Mouse (Mus musculus): ENCODE data around the gene Nrm. TPM values are rescaled to one million over a fixed set of nuclear protein-coding genes. Genes with fewer than 3 reads are reported as not detected.

Gene Nrm
- polyA plus RNA-seq, 1 experiment from 2014 or later = 22.6 TPM

GRCm38 (mm10) chr17:35822564-35822963 is 38.6 kb upstream of the Nrm start:
- Histone ChIP-seq H3K4me3 (peak overlapping the region; percentile 81), H3K4me1 (replicated peaks) (peaks cover 33% of the 10 kb centered on the region), H3K27ac (replicated peaks) (peak overlapping the region; percentile 88), H3K9ac (peak overlapping the region; percentile 67), H3K9me3 (no peaks in the 10 kb centered on the region), H3K4me2 (peak overlapping the region; percentile 95), H3K27me3 (peaks cover 13% of the 10 kb centered on the region), H3K36me3 (peaks cover 22% of the 10 kb centered on the region)
- peak; percentile 37; the same call in 1 of the 2 replicates for ATAC-seq (ENCODE audit: low FRiP score, low read depth)
- WGBS = 3% methylated on average over 11 of the region's 11 CpGs

- H3K27me3 ChIP-seq = peaks cover 13% of the 10 kb centered on the region
- peak; percentile 93 for ATAC-seq (ENCODE audit: low FRiP score, low read depth)
- H3K9me3 ChIP-seq = no peaks in the 10 kb centered on the region
- peaks cover 28% of the 10 kb centered on the region for H3K36me3 ChIP-seq
- peak within 1 kb of the TSS; percentile 81 for H3K4me3 ChIP-seq
- H3K4me2 ChIP-seq = peak within 1 kb of the TSS; percentile 95
- peak within 1 kb of the TSS; percentile 67 for H3K9ac ChIP-seq
- H3K4me1 ChIP-seq (replicated peaks) = peaks cover 33% of the 10 kb centered on the region
- WGBS = under 1% methylated on average over 39 of the region's 47 CpGs
- peak within 1 kb of the TSS; percentile 88 for H3K27ac ChIP-seq (replicated peaks)
Observed at GRCm38 (mm10) chr17:35822964-35823937, 37.9 kb upstream of the Nrm start, which contains the start of gene Flot1. Flot1 (plus strand) TSS chr17:35823230.

GRCm38 (mm10) chr17:35824402-35824801 is 36.7 kb upstream of the Nrm start:
- H3K27ac ChIP-seq (replicated peaks) = no peak overlapping the region
- no peak overlapping the region for H3K9ac ChIP-seq
- H3K36me3 ChIP-seq = peaks cover 33% of the 10 kb centered on the region
- H3K27me3 ChIP-seq = peaks cover 11% of the 10 kb centered on the region
- ATAC-seq (ENCODE audit: low FRiP score, low read depth) = no peak
- 72% methylated on average over 7 of the region's 7 CpGs for WGBS
- H3K9me3 ChIP-seq = no peaks in the 10 kb centered on the region
- peak overlapping the region; percentile 81 for H3K4me3 ChIP-seq
- peaks cover 33% of the 10 kb centered on the region for H3K4me1 ChIP-seq (replicated peaks)
- H3K4me2 ChIP-seq = peak overlapping the region; percentile 95

- Histone ChIP-seq H3K4me1 (replicated peaks) (peaks cover 40% of the 10 kb centered on the region), H3K9me3 (no peaks in the 10 kb centered on the region), H3K27ac (replicated peaks) (no peak overlapping the region), H3K27me3 (0 out of 2 replicates have a peak, but pooled peaks cover 5% of the 10 kb centered on the region), H3K4me2 (no peak overlapping the region), H3K4me3 (no peak overlapping the region), H3K9ac (no peak overlapping the region), H3K36me3 (peaks cover 33% of the 10 kb centered on the region)
- 94% methylated on average over 13 of the region's 13 CpGs for WGBS
- ATAC-seq (ENCODE audit: low FRiP score, low read depth) = no peak
Observed at GRCm38 (mm10) chr17:35825109-35825850, 35.8 kb upstream of the Nrm start.

GRCm38 (mm10) chr17:35829737-35830136 is 31.4 kb upstream of the Nrm start:
- Histone ChIP-seq H3K9me3 (no peaks in the 10 kb centered on the region), H3K9ac (no peak overlapping the region), H3K27ac (replicated peaks) (no peak overlapping the region), H3K4me1 (replicated peaks) (peaks cover 29% of the 10 kb centered on the region), H3K4me3 (0 out of 2 replicates have a peak overlapping the region, but pooled peaks have one; percentile 0), H3K27me3 (no peaks in the 10 kb centered on the region), H3K36me3 (peaks cover 57% of the 10 kb centered on the region), H3K4me2 (no peak overlapping the region; the same call in 1 of the 2 replicates)
- ATAC-seq (ENCODE audit: low FRiP score, low read depth) = 0 out of 2 replicates have a peak, but pooled peaks have one; percentile 36
- WGBS = 7% methylated on average over 21 of the region's 21 CpGs

GRCm38 (mm10) chr17:35832400-35833238 is 28.5 kb upstream of the Nrm start:
- no peaks in the 10 kb centered on the region for H3K27me3 ChIP-seq
- H3K4me1 ChIP-seq (replicated peaks) = peaks cover 45% of the 10 kb centered on the region
- ATAC-seq (ENCODE audit: low FRiP score, low read depth) = no peak
- H3K9ac ChIP-seq = no peak overlapping the region
- peak overlapping the region; percentile 32; the same call in 1 of the 2 replicates for H3K27ac ChIP-seq (replicated peaks)
- 67% methylated on average over 8 of the region's 8 CpGs for WGBS
- no peak overlapping the region for H3K4me3 ChIP-seq
- H3K36me3 ChIP-seq = peaks cover 49% of the 10 kb centered on the region
- H3K9me3 ChIP-seq = no peaks in the 10 kb centered on the region
- H3K4me2 ChIP-seq = no peak overlapping the region

GRCm38 (mm10) chr17:35833239-35833751 is 27.8 kb upstream of the Nrm start:
- Histone ChIP-seq H3K27me3 (no peaks in the 10 kb centered on the region), H3K36me3 (peaks cover 43% of the 10 kb centered on the region), H3K4me1 (replicated peaks) (peaks cover 45% of the 10 kb centered on the region), H3K27ac (replicated peaks) (peak overlapping the region; percentile 32; the same call in 1 of the 2 replicates), H3K9me3 (no peaks in the 10 kb centered on the region), H3K4me2 (peak overlapping the region; percentile 77; the same call in 1 of the 2 replicates), H3K4me3 (no peak overlapping the region), H3K9ac (no peak overlapping the region)
- ATAC-seq (ENCODE audit: low FRiP score, low read depth) = no peak
- 22% methylated on average over 5 of the region's 5 CpGs for WGBS

- ATAC-seq (ENCODE audit: low FRiP score, low read depth) = no peak
- H3K4me3 ChIP-seq = peak overlapping the region; percentile 16; the same call in 1 of the 2 replicates
- H3K9me3 ChIP-seq = no peaks in the 10 kb centered on the region
- no peak overlapping the region for H3K9ac ChIP-seq
- H3K4me1 ChIP-seq (replicated peaks) = peaks cover 45% of the 10 kb centered on the region
- WGBS = 56% methylated on average over 5 of the region's 5 CpGs
- H3K27ac ChIP-seq (replicated peaks) = no peak overlapping the region
- peak overlapping the region; percentile 77 for H3K4me2 ChIP-seq
- H3K36me3 ChIP-seq = peaks cover 40% of the 10 kb centered on the region
- H3K27me3 ChIP-seq = no peaks in the 10 kb centered on the region
Observed at GRCm38 (mm10) chr17:35833894-35834293, 27.2 kb upstream of the Nrm start.

- H3K4me3 ChIP-seq = peak overlapping the region; percentile 84
- no peaks in the 10 kb centered on the region for H3K27me3 ChIP-seq
- peak overlapping the region; percentile 77 for H3K4me2 ChIP-seq
- ATAC-seq (ENCODE audit: low FRiP score, low read depth) = no peak
- peak overlapping the region; percentile 96; the same call in 1 of the 2 replicates for H3K9ac ChIP-seq
- H3K4me1 ChIP-seq (replicated peaks) = peaks cover 51% of the 10 kb centered on the region
- 70% methylated on average over 26 of the region's 26 CpGs for WGBS
- H3K27ac ChIP-seq (replicated peaks) = 0 out of 2 replicates have a peak overlapping the region, but pooled peaks have one; percentile 23
- no peaks in the 10 kb centered on the region for H3K9me3 ChIP-seq
- H3K36me3 ChIP-seq = peaks cover 39% of the 10 kb centered on the region
Observed at GRCm38 (mm10) chr17:35834696-35835422, 26.3 kb upstream of the Nrm start.

GRCm38 (mm10) chr17:35835424-35836140 is 25.5 kb upstream of the Nrm start:
- no peaks in the 10 kb centered on the region for H3K9me3 ChIP-seq
- peaks cover 54% of the 10 kb centered on the region for H3K4me1 ChIP-seq (replicated peaks)
- H3K9ac ChIP-seq = peak overlapping the region; percentile 96; the same call in 1 of the 2 replicates
- H3K36me3 ChIP-seq = peaks cover 39% of the 10 kb centered on the region
- no peaks in the 10 kb centered on the region for H3K27me3 ChIP-seq
- H3K27ac ChIP-seq (replicated peaks) = 0 out of 2 replicates have a peak overlapping the region, but pooled peaks have one; percentile 23
- ATAC-seq (ENCODE audit: low FRiP score, low read depth) = no peak
- peak overlapping the region; percentile 77 for H3K4me2 ChIP-seq
- WGBS = 71% methylated on average over 26 of the region's 26 CpGs
- H3K4me3 ChIP-seq = peak overlapping the region; percentile 84

All from hindbrain, embryonic 15.5 days (tissue).